Mouse (Mus musculus) ES-E14 (cell line): Measurements from ENCODE around the gene Galnt14.

Experiments
- CHD2 ChIP-seq: IDR thresholded peaks from 2 replicates; pipeline ENCODE4 v1.6.1; 2014; ENCODE audit warnings: mild to moderate bottlenecking, low read depth, low read length, inconsistent platforms
- HCFC1 ChIP-seq: IDR thresholded peaks from 2 replicates; pipeline ENCODE4 v1.6.1; 2012; ENCODE audit warnings: low read length, inconsistent platforms, borderline replicate concordance; ENCODE audit not compliant: insufficient read depth
- MAFK ChIP-seq: IDR thresholded peaks from 2 replicates; pipeline ENCODE4 v1.6.1; 2014; ENCODE audit warnings: mild to moderate bottlenecking, low read depth, low read length, inconsistent platforms; ENCODE audit not compliant: insufficient read depth
- ZC3H11A ChIP-seq: IDR thresholded peaks from 2 replicates; pipeline ENCODE4 v1.6.1; 2012; ENCODE audit warnings: low read depth, mild to moderate bottlenecking, inconsistent platforms, low read length, borderline replicate concordance
- ZNF384 ChIP-seq: IDR thresholded peaks from 2 replicates; pipeline ENCODE4 v1.6.1; 2012; ENCODE audit warnings: low read depth, low read length, inconsistent platforms

DNA sequence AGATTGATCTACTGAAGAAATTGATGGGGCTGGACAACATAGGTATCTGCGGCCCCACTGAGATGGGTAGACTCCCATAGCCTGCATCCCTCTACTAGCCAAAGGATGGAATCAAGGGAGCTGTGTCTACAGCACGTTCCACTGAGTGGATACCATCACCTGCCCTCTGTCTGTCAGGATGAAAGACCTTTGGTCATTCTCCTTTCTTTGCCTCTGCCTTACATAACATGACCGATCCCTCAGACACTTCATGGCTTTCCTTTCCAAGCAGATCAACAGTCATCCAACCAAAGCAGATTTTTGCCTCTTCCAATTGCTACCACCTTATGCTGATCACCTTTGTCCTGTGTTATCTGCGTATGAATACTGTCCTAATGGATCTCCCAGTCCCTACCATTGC lies 90.2 kb downstream of the Galnt14 start:
- TF ChIP-seq ZC3H11A (no peak), MAFK (no peak), CHD2 (no peak), ZNF384 (no peak), HCFC1 (no peak)
